Mouse (Mus musculus) heart, adult 2 months (tissue): Measurements from ENCODE around the gene Rreb1. TPM values are rescaled to one million over a fixed set of nuclear protein-coding genes. Genes with fewer than 3 reads are reported as not detected.

Source experiments
- DNase-seq, 2 experiments: peaks; one replicate each; pipeline ENCODE4 v3.0.0; 2021
- H3K27ac ChIP-seq: fragments of 200-600 bp; 2 replicates; pipeline ENCODE4 v1.8.1; 2022
- H3K27me3 ChIP-seq: fragments of 200-500 bp; 2 replicates; pipeline ENCODE4 v1.6.1; 2012; ENCODE audit warnings: mild to moderate bottlenecking, low read length, inconsistent platforms, mixed read lengths; ENCODE audit not compliant: control insufficient read depth, insufficient read depth
- H3K36me3 ChIP-seq: fragments of 200-500 bp; 2 replicates; pipeline ENCODE4 v1.6.1; 2012; ENCODE audit warnings: low read length, inconsistent platforms; ENCODE audit not compliant: control insufficient read depth, insufficient read depth
- H3K4me1 ChIP-seq: fragments of 200-500 bp; 2 replicates; pipeline ENCODE4 v1.6.1; 2011; ENCODE audit warnings: low read length; ENCODE audit not compliant: control insufficient read depth, insufficient read depth
- H3K4me3 ChIP-seq: fragments of 200-600 bp; 2 replicates; pipeline ENCODE4 v1.8.1; 2022
- H3K79me2 ChIP-seq: fragments of 200-500 bp; replicated peaks from 2 replicates; pipeline ENCODE4 v1.6.1; 2012; ENCODE audit warnings: mild to moderate bottlenecking, inconsistent platforms, low read length, moderate library complexity, mixed read lengths; ENCODE audit not compliant: control insufficient read depth, insufficient read depth
- H3K9ac ChIP-seq: fragments of 200-500 bp; 2 replicates; pipeline ENCODE4 v1.6.1; 2012; ENCODE audit warnings: low read depth, mild to moderate bottlenecking, control low read depth, inconsistent platforms, low read length, mixed read lengths
- CTCF ChIP-seq: fragments of 200-600 bp; IDR thresholded peaks from 2 replicates; pipeline ENCODE4 v1.8.1; 2022; ENCODE audit warnings: antibody characterized with exemption, mild to moderate bottlenecking, moderate library complexity
- EP300 ChIP-seq: fragments of 200-500 bp; IDR thresholded peaks from 2 replicates; pipeline ENCODE4 v1.6.1; 2011; ENCODE audit warnings: low read depth, low read length, control low read depth; ENCODE audit not compliant: insufficient read depth
- POLR2A ChIP-seq: fragments of 200-500 bp; IDR thresholded peaks from 2 replicates; pipeline ENCODE4 v1.6.1; 2011; ENCODE audit warnings: mild to moderate bottlenecking, low read depth, low read length, control low read depth; ENCODE audit not compliant: insufficient read depth
- WGBS: fragments of 180-500 bp; shearing (Covaris S2); methylation state at CpG from one replicate; pipeline ENCODE4 v1.1.7; 2018; 5-methylcytosine and 5-hydroxymethylcytosine counted together
- intact Hi-C: fragments of 180-260 bp; cut with DNase I; formaldehyde crosslinking; loops from one replicate; pipeline ENCODE4 v1.15.1; 2025
- polyA plus RNA-seq: library from polyadenylated mRNA; depleted of rRNA; stranded (reverse); fragments of >200 nt; gene quantifications from 2 replicates; pipeline ENCODE4 v1.2.3, GENCODE M21; 2012
- total RNA-seq, 2 experiments: library from RNA; stranded (reverse); gene quantifications; 2 replicates each; pipeline ENCODE4 v1.2.3; 2021

Rreb1 gene
- total and polyA plus RNA-seq, 3 experiments: 12.8 to 57.5 (median 34.3) TPM

- no peak for DNase-seq
- peaks cover 2% of the 10 kb centered on the region for H3K4me1 ChIP-seq
- H3K79me2 ChIP-seq: no peaks in the 10 kb centered on the region; the same call in 1 of the 2 replicates
- intact Hi-C loops: loop anchor here (5.0 kb wide), 1 partner anchor 311 kb away; no protein-coding TSS in a partner anchor
- peaks cover 16% of the 10 kb centered on the region; the same call in 1 of the 2 replicates for H3K36me3 ChIP-seq
- H3K4me3 ChIP-seq: no peak overlapping the region
- H3K9ac ChIP-seq: no peak overlapping the region
- no peak overlapping the region for H3K27ac ChIP-seq
- H3K27me3 ChIP-seq: no peaks in the 10 kb centered on the region
- no peak for TF ChIP-seq CTCF
- TF ChIP-seq EP300: no peak
- TF ChIP-seq POLR2A: no peak
- 77% methylated on average over 4 of the region's 4 CpGs for WGBS
These were observed 144.9 kb downstream of the Rreb1 start for GRCm38 (mm10) chr13:37923091-37923490.

- intact Hi-C loops: loop anchor here (5.0 kb wide), 1 partner anchor 312 kb away; no protein-coding TSS in a partner anchor
These were observed 145.7 kb downstream of the Rreb1 start for GRCm38 (mm10) chr13:37923643-37924460.

GRCm38 (mm10) chr13:37924461-37924948 is 146.3 kb downstream of the Rreb1 start:
- no peak for TF ChIP-seq POLR2A
- no peak for TF ChIP-seq EP300
- TF ChIP-seq CTCF: no peak
- Histone ChIP-seq H3K27ac (no peak overlapping the region; the same call in 1 of the 2 replicates), H3K36me3 (peaks cover 16% of the 10 kb centered on the region; the same call in 1 of the 2 replicates), H3K4me3 (no peak overlapping the region), H3K9ac (no peak overlapping the region), H3K79me2 (no peaks in the 10 kb centered on the region; the same call in 1 of the 2 replicates), H3K4me1 (peaks cover 2% of the 10 kb centered on the region), H3K27me3 (no peaks in the 10 kb centered on the region)
- intact Hi-C loops: loop anchor here (5.0 kb wide), 1 partner anchor 312 kb away; no protein-coding TSS in a partner anchor
- DNase-seq: no peak
- 68% methylated on average over 4 of the region's 4 CpGs for WGBS

More at GRCm38 (mm10) chr13:37923643-37924460, 145.7 kb downstream of the Rreb1 start:
- Histone ChIP-seq H3K27ac (no peak overlapping the region), H3K4me1 (peaks cover 2% of the 10 kb centered on the region), H3K79me2 (no peaks in the 10 kb centered on the region; the same call in 1 of the 2 replicates), H3K27me3 (no peaks in the 10 kb centered on the region), H3K36me3 (peaks cover 16% of the 10 kb centered on the region; the same call in 1 of the 2 replicates), H3K4me3 (no peak overlapping the region), H3K9ac (no peak overlapping the region)
- DNase-seq: no peak
- no peak for TF ChIP-seq POLR2A
- no peak for TF ChIP-seq CTCF
- no peak for TF ChIP-seq EP300
- whole genome bisulfite sequencing: 76% methylated on average over 10 of the region's 10 CpGs

- 53% methylated on average over 3 of the region's 3 CpGs for WGBS
- peak overlapping the region; percentile 64 for H3K27ac ChIP-seq
- peaks cover 15% of the 10 kb centered on the region; the same call in 1 of the 2 replicates for H3K36me3 ChIP-seq
These were observed 148.2 kb downstream of the Rreb1 start for GRCm38 (mm10) chr13:37926394-37926793.

GRCm38 (mm10) chr13:37929532-37929931 is 151.3 kb downstream of the Rreb1 start:
- no peak overlapping the region for H3K27ac ChIP-seq
- H3K9ac ChIP-seq: no peak overlapping the region
- intact Hi-C loops: no loop called here
- no peaks in the 10 kb centered on the region for H3K79me2 ChIP-seq
- no peak for TF ChIP-seq EP300
- no peak for TF ChIP-seq POLR2A
- no peak for TF ChIP-seq CTCF
- no peaks in the 10 kb centered on the region for H3K27me3 ChIP-seq
- no peak overlapping the region for H3K4me3 ChIP-seq
- peaks cover 5% of the 10 kb centered on the region for H3K4me1 ChIP-seq
- peaks cover 2% of the 10 kb centered on the region for H3K36me3 ChIP-seq
- no peak for DNase-seq
- 90% methylated on average over 17 of the region's 17 CpGs for WGBS

More at GRCm38 (mm10) chr13:37926394-37926793, 148.2 kb downstream of the Rreb1 start:
- TF ChIP-seq CTCF (no peak), EP300 (peak; percentile 85), POLR2A (no peak)
- Histone ChIP-seq H3K4me1 (peaks cover 2% of the 10 kb centered on the region; the same call in 1 of the 2 replicates), H3K27me3 (no peaks in the 10 kb centered on the region), H3K4me3 (no peak overlapping the region), H3K9ac (no peak overlapping the region), H3K79me2 (no peaks in the 10 kb centered on the region; the same call in 1 of the 2 replicates)
- intact Hi-C loops: no loop called here
- DNase-seq: no peak
